Mouse (Mus musculus) adrenal gland, postnatal 10 days (tissue): Measurements from ENCODE around the gene Exoc6b. TPM values are rescaled to one million over a fixed set of nuclear protein-coding genes. Genes with fewer than 3 reads are reported as not detected.

Experiments
- DNase-seq: peaks from one replicate; pipeline ENCODE4 v3.0.0; 2021; ENCODE audit warnings: mixed read lengths
- total RNA-seq, 2 experiments: library from RNA; stranded (reverse); gene quantifications; 2 replicates each; pipeline ENCODE4 v1.2.3; 2021

Exoc6b gene
- total RNA-seq, 2 experiments from 2014 or later: 27.3 to 40.3 TPM

DNA sequence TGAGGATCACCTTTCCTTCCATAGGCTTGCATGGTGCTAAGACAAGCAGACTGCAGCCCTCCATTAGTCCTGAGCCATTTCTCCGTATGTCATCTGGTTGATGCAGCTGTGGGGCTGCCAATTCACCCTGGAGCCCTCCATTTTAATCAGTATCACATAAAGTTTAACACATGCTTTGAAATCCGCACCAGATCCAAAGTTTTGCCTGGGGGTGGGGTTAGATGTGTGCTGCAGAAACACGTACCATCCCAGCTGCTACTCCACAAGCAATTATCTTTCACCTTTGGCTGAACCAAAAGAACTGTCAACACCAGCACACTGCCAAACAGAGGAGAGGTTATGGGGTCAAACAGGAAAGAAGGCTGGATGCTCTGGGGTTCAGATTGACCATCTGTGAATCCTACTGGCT lies 92.7 kb downstream of the Exoc6b start:
- peak; percentile 4 for DNase-seq

DNA sequence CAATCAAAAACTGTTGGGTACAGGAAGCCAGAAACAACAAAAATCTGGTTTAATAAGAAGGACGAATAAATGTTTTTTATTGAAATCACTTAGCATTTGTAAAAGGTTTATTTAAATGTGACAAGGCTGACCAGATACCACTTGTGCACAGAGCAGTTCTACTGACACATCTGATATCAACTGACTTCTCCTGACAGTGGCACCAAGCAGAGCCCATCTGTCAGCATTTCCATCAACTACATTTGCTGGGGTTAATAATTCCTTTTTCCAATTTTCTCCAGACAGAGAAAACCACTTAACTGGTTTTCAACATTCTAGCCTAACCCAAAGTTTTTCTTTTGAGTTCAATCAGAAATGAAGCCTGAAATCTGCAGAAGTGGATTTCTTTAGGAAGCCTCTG lies 100.8 kb downstream of the Exoc6b start:
- DNase-seq: no peak

DNA sequence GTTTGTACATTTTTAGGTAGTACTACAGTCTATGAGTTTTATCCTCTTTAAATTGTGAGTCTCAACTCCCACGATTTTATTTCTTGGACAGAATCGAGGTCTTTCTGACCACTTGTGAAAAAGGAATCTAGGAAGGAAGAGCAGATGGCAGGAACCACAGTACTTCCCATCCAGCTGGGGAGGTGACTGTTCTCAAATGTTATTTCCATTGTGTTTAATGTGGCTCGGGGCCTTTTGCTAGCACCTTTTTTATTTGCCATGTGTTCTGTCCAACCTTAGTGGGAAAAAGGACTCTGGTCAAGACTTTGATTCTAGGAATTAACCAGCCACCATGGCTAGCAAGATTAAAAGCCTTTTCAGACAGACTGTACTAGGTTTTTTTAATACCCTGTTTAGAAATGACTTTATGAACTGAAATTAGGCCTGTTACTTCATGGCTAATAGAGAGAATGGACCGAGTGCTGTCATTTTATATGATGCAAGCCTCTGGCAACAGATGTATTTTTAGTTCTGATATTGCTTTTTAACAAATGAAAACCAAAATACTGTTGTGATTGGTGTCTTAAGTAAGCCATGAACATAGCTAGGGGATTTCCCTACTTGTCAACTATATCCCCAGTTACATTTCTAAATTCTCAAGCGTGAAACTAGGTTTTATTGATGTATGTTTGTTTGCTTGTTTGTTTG lies 104.4 kb downstream of the Exoc6b start:
- no peak for DNase-seq

DNA sequence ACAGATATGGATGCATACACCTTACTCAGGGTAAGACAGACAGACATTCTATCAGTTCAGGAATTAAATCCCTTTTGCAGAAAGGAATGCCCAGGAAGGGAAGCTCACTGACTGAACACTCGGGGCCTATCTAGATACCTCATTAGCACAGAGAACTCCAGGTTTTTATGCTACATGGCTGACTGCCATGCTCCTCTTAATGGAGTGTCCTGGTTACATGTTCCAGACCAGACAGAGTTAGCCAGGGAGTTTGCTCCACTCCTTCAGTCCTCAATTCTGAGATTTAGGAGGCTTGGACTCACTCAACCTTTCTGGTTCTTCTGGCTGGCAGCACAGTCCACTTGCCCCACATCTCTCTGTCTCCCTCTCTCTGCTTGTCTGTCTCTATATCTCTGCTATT lies 106.3 kb downstream of the Exoc6b start:
- no peak for DNase-seq

DNA sequence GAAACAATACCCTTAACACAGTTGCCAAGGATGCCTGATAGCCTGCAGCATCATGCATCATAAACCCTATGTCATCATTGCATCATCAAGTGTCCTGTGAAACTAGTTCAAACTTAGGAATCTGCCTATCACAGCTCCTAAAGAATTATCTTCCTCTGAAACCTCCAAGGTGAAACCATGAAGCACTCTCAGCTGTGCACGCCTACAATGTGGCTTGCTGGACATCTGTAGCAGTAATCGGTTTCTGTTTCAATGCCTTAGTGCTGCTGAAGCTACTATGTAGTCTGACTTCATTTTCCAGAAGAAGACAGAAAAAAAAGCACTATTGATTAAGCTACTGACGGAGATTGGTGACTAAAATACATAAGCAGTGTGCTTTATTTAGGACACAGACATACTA lies 107.5 kb downstream of the Exoc6b start:
- no peak for DNase-seq

DNA sequence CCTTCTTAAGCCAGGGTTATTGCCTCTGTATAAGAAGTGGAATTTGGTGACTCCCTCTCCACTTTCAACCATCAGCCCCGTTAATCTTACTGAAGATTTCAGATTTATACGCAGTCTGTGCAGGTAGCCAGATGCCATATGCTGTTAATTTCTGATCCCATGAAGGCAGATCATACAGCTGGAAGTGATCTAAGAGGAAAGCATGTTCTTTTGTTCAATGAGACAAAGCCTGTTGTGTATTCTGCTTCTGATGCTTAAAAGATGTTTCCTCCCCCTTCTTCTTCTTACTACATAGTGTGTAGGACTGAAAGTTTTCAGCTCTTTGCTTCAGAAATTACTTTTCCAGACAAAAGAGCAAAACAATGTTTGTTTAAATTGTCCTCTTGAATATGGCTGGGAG lies 109.8 kb downstream of the Exoc6b start:
- no peak for DNase-seq

DNA sequence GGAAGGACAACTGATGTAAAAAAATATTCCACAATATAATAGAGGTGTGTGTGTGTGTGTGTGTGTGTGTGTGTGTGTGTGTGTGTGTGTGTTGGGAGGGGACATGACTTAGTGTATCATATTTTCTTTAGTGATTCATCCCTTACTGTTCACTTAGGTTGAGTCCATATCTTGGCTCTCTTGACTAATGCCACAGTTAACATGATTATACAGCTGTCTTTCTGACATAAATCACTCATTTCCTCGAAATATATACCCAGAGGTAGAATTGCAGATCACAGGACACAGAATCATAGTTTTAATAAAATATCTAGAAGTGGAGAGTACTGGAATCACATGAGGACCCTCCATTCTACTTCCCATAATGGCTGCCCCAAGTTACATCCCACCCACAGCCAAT lies 117.7 kb downstream of the Exoc6b start:
- DNase-seq: no peak

DNA sequence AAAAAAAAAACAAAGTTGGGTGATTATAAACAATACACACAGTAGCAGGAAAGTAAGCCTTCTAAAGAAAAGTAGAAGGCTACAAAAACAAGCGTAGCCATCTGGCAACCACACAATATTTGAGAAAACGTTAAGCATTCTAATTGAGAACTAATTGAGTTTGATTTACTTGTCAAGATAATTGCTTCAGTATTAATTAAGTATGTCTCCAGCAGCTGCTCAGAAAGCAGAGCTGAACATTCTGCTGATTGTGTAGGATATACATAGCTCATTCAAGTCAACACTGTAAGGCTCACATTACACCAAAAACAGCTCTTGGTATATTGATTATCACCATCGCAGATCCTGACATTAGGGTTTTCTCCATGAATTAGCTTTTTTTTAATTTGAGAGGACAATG lies 122.7 kb downstream of the Exoc6b start:
- DNase-seq: no peak

DNA sequence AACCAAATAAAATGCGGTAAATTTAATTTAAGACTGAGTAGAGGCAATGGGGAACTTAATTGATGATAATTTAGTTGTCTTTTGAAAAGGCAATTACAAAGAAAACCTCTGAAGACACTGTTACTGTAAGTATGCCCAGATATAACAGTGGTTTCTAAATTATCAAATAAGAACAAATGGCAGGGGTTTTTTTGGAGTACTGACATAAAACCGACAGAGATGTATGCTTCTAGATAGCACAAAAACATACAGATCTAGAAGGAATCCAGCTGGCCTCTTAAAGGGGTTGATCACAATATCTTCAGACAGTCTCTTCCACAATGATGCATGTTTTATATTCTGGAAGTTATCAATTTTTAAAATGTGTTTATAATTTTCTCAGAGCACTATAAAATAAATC lies 123.2 kb downstream of the Exoc6b start:
- DNase-seq: no peak

DNA sequence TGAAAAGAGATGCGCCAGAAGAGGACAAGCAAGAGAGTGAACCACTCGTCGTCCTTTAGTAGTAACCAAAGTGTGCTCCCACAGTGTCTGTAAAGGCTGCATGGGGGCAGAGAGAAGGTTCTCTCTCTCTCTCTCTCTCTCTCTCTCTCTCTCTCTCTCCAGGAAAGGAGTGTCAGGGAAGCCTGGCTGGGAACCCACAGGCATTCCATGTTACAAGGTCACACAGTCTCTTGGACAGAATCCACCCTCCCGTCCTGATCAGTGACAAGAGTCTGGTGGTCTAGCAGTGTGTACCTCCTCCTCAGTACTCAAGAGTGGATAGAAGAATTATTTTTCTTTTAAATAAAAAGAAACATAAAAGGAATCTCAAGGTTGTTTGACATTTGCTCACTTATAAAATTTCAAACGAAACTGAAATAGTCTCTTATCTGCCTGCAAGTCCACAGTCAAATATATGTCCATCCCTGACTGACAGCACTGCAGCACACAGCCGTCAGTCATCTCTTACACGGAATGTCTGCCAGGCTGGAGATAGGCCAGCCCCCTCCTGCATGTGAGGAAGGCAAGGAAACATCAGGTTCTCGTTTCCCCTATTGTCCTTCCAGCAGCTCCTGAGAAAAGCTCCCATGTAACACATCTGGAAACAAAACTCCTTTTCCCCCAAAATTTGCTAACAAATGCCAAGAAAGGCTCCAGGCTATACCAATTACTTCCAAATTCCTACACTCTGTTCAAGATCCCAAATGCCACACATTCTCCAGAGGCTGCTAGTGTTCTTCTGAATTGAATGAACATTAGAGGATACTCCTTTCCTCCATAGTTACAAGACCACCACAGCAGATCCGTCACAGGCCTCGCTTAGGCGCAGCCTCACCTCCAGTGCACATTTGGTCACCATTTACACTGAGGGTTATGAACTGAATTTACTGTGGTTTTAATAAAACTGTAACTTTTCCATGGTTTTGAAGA lies 136.1 kb downstream of the Exoc6b start:
- peak; percentile 25 for DNase-seq

DNA sequence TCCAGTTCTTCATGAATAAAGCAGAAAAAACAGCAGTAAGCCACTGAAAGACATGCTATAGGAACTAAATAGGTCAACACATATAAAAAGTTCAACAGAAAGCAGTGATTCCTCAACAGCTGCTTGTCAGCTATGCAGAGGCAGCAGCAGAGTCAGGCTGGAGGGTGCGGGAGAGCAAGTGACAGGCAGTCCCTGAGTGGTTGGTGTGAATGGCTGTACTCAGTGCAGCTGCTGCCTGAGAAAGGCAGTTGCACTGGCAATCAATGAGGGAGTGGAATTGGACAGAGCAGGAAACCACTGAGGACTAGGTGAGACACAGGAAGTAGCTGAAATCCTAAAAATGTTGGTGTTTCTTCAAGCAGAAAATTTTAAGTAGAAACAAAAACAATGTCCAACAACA lies 138.3 kb downstream of the Exoc6b start:
- DNase-seq: no peak

DNA sequence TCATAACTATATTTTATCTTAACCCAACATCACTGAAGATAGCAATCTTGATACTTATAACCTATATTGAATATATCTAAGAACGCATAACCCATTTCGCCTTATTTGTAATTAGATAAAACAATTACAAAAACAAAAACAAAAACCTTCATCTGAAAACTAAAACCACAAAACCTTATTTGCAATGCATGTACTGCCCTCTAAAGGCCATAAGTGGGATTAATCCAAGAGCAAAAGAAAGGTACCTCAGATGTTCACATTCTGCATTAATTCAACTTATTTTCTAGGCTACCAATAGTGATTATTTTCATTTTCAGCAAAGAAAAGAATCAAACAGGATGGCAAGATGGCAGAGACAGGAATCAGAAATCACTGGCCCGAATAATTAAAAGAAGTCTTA lies 143.2 kb downstream of the Exoc6b start:
- no peak for DNase-seq

DNA sequence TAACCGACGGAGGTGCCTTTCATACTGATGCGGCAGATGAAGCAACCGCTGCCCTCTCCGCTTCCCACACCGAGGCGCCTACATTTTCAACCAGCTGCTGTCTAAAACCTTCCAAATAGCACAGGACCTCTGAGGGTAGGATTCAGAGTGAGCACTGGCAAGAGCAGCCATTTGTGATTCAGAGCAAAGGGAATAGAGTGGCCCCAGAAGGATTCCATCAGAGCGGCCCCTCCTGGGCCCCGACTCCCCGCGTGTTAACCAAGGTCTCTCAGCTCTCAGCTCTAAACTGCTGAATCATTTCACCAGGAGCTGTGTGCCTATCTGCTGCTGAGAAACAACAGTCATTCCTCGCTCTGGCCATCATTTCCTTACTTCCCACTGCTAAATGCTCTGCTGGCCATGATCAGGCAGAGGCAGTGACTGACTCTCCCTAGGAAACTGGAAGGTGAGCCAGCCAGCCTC lies 145.5 kb downstream of the Exoc6b start:
- peak; percentile 19 for DNase-seq

DNA sequence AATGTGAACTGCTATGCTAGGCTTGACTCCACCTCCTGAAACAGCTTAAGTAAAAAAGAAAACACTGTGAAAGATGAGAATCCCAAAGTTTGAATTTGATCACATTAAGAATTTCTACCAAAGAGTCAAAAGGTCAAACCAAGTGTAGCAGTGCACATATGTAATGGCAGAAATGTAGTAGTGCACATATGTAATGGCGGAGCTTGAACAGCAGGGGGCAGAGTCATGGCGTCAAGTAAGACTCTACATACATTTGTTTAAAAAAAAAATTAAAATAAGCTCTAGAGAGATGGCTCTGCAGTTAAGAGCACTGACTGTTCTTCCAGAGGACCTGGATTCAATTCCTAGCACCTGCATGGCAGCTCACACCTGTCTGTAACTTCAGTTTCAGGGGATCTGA lies 153.0 kb downstream of the Exoc6b start:
- peak; percentile 67 for DNase-seq

DNA sequence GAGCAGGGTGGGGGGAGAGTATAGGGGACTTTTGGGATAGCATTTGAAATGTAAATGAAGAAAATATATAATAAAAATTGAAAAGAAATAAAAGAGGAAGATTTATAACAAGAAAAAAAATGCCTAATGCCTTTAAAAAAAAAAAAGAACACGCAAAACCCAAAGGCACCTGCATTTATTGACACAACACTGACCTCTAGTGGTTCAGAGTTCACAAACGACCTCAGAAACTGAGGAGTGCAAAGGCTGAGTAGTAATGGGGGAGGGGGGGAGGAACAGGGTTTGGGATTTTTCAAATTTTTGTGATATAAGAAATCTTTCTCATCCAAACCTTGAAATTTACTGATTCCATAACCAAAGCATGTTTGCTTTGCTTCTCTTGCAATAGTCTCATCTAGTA lies 156.9 kb downstream of the Exoc6b start:
- DNase-seq: peak; percentile 49

DNA sequence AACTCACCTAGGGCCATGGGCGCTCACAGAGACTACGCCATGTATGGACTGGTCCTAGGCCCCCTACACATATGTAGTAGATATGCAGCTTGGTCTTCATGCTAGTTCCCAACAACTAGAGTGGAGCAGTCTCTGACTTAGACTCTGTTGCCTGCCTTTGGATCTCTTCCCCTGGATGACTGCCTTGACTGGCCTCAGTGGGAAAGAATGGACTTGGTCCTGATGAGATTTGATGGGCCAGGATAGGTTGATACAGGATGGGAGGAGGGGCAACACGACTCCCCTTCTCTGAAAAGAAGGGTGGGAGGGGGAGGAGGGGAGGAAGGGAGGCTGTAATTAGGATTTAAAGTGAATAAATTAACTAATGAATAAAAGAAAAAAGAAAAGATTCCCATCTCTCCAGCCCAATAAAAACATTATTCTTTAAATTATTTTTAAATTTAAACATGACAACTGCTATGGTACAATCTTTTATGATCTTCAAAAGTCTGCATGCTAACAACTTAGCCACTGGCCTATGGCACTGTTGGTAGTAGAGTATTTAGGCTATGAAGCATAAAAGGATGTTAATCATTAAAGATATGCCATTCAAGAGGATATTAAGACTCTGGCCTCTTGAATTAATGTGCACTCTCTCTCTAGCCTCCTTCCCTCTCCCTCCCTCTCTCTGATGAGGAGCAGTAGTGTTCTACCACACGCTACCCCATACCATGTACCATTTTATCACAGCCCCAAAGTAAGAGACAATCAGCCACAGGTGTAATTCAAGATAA lies 170.1 kb downstream of the Exoc6b start:
- no peak for DNase-seq

DNA sequence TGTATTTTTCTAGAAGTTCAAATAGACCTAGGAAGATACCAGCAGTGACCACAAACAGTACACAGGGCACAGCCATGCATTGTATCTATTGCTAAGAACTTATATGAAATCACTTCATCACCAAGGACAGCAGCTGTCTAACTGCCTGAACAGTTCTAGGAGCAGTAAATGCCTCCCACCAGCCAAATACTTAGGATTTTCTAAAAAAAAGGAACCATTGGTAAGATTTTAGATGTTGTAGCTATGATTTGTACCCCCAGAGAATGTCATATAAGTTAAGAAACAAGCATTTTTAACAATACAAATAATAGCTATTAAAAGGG lies 175.6 kb downstream of the Exoc6b start:
- no peak for DNase-seq

DNA sequence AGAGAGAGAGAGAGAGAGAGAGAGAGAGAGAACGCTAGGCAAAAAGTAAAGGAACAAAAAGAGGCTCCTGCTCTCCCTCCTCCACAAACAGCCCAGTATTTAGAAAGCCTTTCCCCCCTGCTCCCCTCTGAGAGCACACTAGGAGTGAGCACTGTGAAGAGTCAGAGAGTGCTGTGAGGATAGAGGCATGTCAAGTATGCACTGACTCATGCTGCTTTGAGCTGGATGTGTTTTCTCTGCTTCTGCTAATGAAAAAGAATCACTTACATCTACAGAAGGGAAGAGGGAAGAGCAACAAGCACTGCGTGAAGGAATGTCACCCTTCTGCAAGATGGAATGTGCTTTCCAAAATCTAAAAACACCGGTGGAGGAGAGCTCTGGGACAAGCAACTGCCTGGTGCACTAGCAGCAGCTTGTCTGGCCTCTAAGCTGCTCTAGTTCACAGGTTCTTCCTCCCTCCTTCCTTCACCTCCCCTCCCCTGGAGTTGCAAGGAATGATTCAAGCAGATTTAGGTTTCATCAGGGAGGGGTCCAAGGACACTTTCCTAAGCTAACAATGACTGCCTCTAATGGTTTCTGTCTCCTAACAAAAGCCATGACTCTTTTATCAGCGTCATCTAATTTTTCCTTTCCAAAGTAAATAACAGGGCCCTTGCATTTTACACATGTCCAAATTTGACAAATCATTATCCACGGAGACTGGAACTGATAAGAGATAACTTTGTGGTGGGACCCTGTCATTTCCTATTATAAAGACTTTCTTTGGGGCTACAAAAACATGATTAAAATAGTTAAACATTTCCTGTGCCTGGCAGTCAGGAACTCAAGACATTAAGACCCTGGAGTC lies 176.2 kb downstream of the Exoc6b start:
- DNase-seq: no peak

DNA sequence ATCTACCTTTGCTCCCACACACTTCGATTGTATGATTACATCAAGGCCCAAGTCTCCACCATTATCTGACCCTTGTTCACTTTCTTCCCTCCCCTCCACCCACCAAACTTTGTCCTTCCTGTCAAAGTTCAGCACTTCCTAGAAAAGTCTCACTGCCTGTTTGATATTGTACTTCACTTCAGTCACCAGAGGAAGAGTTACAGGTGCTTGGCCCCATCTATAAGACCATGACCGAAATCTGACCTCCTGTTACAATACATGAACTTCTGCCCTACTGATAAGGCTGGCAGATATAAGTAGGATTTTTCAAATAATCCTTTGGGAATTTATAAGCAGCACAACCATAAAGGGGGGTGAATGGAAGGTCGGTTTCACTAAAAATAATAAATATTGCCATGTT lies 182.8 kb downstream of the Exoc6b start:
- no peak for DNase-seq

DNA sequence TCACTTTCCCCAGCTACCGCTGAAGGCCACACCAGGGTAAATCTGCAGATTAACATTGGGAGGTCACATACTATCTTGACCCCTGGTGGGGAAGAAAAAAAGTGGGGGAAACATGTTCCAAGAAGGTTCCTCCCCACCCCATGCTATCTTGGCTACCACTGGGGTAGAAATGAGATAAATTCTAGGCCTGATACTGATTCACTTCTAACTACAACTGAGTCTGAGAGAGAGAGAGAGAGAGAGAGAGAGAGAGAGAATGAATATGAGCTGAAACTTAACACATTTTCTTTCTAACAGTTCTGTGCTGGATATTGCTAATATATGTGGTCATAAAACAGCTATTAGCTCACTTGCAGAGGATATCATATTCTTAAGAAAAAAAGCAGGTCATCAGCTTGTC lies 184.2 kb downstream of the Exoc6b start:
- no peak for DNase-seq

DNA sequence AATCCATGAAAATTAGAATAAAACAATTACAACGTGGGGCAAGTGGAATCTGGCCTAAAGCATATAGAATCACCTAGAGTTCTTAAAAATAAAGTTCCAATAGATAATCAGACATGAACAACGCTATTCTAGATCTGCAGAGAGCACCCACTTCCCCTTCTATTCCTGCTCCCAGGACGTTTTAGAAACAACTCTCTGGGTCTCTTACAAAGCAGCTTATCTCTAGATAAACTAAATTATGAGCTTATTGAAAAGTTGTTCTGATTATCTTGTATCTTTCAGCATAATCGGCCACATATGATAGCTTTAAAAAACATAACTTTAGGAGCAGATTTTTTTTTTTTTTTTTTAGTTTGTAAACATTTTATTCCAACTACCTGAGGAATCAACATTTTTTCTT lies 185.6 kb downstream of the Exoc6b start:
- DNase-seq: no peak
